ENCODE assay signal across 29 mouse cellular contexts in the genomic region with DNA sequence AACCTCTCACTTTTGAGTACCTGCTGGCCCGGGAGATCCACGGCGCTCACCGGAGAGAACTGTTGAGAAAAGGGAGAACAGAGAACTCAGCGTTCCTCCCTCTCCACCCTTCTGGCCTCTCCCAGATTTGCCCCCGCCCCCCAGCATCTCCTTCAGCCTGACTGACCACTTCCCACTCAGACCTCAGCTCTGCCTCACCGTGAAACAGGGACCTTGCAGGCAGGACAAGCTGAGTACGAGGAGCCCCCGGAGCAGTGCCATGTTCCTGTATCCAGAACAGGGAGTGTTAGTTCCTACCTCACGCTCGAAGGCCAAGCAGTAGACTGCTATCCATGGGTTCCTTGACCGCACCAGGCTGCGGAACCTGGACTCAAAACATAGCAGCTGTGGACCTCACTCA. TPM values are rescaled to one million over a fixed set of nuclear protein-coding genes. Genes with fewer than 3 reads are reported as not detected.
A peak's percentile ranks its signal among the peaks of the same experiment; 100 is the strongest.
DNase-seq lines count a peak whose midpoint lies in the region; ATAC-seq lines count a peak whose summit lies in the region.
"Had no signal": no experiment of that assay in that cellular context is flagged by ENCODE, and none has a peak within 500 bp of the region (broad histone marks: within the 10 kb centered on the region; RNA-seq: fewer than 3 reads in every experiment).

No protein-coding gene starts in this region.

- H3K27me3 ChIP-seq in kidney, embryonic 14.5 days (ENCODE audit: control insufficient read depth, insufficient read depth, low read length): no peaks in the 10 kb centered on the region
- no peaks in the 10 kb centered on the region for H3K27me3 ChIP-seq in liver, embryonic 11.5 days (replicated peaks; ENCODE audit: control insufficient read depth, insufficient read depth, low read length)
- no peaks in the 10 kb centered on the region for H3K27me3 ChIP-seq in liver, embryonic 16.5 days (ENCODE audit: control insufficient read depth, insufficient read depth, low read depth, low read length)
- H3K27me3 ChIP-seq in hindbrain, embryonic 13.5 days: no peaks in the 10 kb centered on the region
- H3K27me3 ChIP-seq: forebrain, embryonic 15.5 days; hindbrain, embryonic 12.5 days; kidney, embryonic 15.5 days; lung, embryonic 15.5 days; midbrain, embryonic 12.5 days; stomach, embryonic 15.5 days had no signal

- DNase-seq in kidney, postnatal 25 days: peak; percentile 38 to 61
- DNase-seq in liver, embryonic 11.5 days (ENCODE audit: low spot score): no peak
- no peak for DNase-seq in right cerebral cortex, adult 18-20 months
- no peak for DNase-seq in T-cell, adult 2 months (ENCODE audit: low spot score)
- DNase-seq: adrenal gland, adult 2 months; B cell, adult 2 months; cerebellum, adult 18-20 months; cerebellum, postnatal 14 days; gastrocnemius, postnatal 25 days; heart, adult 2 months; heart, postnatal 14 days; layer of hippocampus, postnatal 36 days; left cerebral cortex, postnatal 4 days; right cerebral cortex, postnatal 14 days; thymus, postnatal 4 days had no signal

- no peak overlapping the region for H3K9ac ChIP-seq in kidney, embryonic 14.5 days (ENCODE audit: low read depth, low read length)
- peak overlapping the region; percentile 55 for H3K9ac ChIP-seq in liver, embryonic 11.5 days (ENCODE audit: low read depth, low read length)
- H3K9ac ChIP-seq in liver, embryonic 16.5 days (ENCODE audit: low read depth, low read length): peak overlapping the region; percentile 44
- H3K9ac ChIP-seq in hindbrain, embryonic 13.5 days: no peak overlapping the region
- H3K9ac ChIP-seq: forebrain, embryonic 15.5 days; hindbrain, embryonic 12.5 days; kidney, embryonic 15.5 days; lung, embryonic 15.5 days; midbrain, embryonic 12.5 days; stomach, embryonic 15.5 days had no signal

- 82% methylated on average over 13 of the region's 13 CpGs for WGBS in kidney, embryonic 14.5 days
- 68% methylated on average over 13 of the region's 13 CpGs for WGBS in liver, embryonic 11.5 days
- WGBS in liver, embryonic 16.5 days (ENCODE audit: insufficient replicate concordance): 67% methylated on average over 13 of the region's 13 CpGs
- WGBS in hindbrain, embryonic 13.5 days: 88% methylated on average over 13 of the region's 13 CpGs

- H3K9me3 ChIP-seq in kidney, embryonic 14.5 days (ENCODE audit: control insufficient read depth, low read length): peaks cover 3% of the 10 kb centered on the region; the same call in 1 of the 2 replicates
- H3K9me3 ChIP-seq in liver, embryonic 11.5 days (ENCODE audit: control insufficient read depth, low read length): peaks cover 4% of the 10 kb centered on the region
- 0 out of 2 replicates have a peak, but pooled peaks cover 3% of the 10 kb centered on the region for H3K9me3 ChIP-seq in liver, embryonic 16.5 days (replicated peaks; ENCODE audit: control insufficient read depth, low read length)
- H3K9me3 ChIP-seq in hindbrain, embryonic 13.5 days: no peaks in the 10 kb centered on the region
- H3K9me3 ChIP-seq: forebrain, embryonic 15.5 days; kidney, embryonic 15.5 days; lung, embryonic 15.5 days; stomach, embryonic 15.5 days had no signal

- H3K4me1 ChIP-seq in kidney, embryonic 14.5 days (ENCODE audit: control insufficient read depth, insufficient read depth, low read length): no peaks in the 10 kb centered on the region
- 0 out of 2 replicates have a peak, but pooled peaks cover 2% of the 10 kb centered on the region for H3K4me1 ChIP-seq in liver, embryonic 11.5 days (replicated peaks; ENCODE audit: control insufficient read depth, insufficient read depth, low read length)
- H3K4me1 ChIP-seq in liver, embryonic 16.5 days (ENCODE audit: control insufficient read depth, low read depth, low read length): peaks cover 3% of the 10 kb centered on the region
- 0 out of 2 replicates have a peak, but pooled peaks cover 4% of the 10 kb centered on the region for H3K4me1 ChIP-seq in hindbrain, embryonic 13.5 days (replicated peaks)
- H3K4me1 ChIP-seq: forebrain, embryonic 15.5 days; hindbrain, embryonic 12.5 days; kidney, embryonic 15.5 days; lung, embryonic 15.5 days; midbrain, embryonic 12.5 days; stomach, embryonic 15.5 days had no signal

- H3K27ac ChIP-seq in kidney, embryonic 14.5 days (ENCODE audit: low read depth, low read length): no peak overlapping the region
- H3K27ac ChIP-seq in liver, embryonic 11.5 days (ENCODE audit: low read depth, low read length): no peak overlapping the region
- H3K27ac ChIP-seq in liver, embryonic 16.5 days (ENCODE audit: low read length): peak overlapping the region; percentile 64
- no peak overlapping the region for H3K27ac ChIP-seq in hindbrain, embryonic 13.5 days
- H3K27ac ChIP-seq: forebrain, embryonic 10.5 days; forebrain, embryonic 15.5 days; heart, adult 2 months; hindbrain, embryonic 12.5 days; kidney, embryonic 15.5 days; lung, embryonic 15.5 days; midbrain, embryonic 12.5 days had no signal

- ATAC-seq in kidney, embryonic 14.5 days (ENCODE audit: low FRiP score, low TSS enrichment): no peak
- 0 out of 2 replicates have a peak, but pooled peaks have one; percentile 30 for ATAC-seq in granulocyte monocyte progenitor cell, adult 5-6 weeks (replicated peaks; ENCODE audit: poor library complexity, severe bottlenecking)
- ATAC-seq in liver, embryonic 11.5 days (replicated peaks; ENCODE audit: low FRiP score): no peak
- ATAC-seq in liver, embryonic 16.5 days (ENCODE audit: low read depth): no peak
- ATAC-seq in hindbrain, embryonic 13.5 days (ENCODE audit: low FRiP score): no peak
- ATAC-seq: activated CD4-positive, CD25-positive, alpha-beta regulatory T cell, adult 4 months; forebrain, embryonic 15.5 days had no signal

- no peaks in the 10 kb centered on the region for H3K36me3 ChIP-seq in kidney, embryonic 14.5 days (ENCODE audit: control insufficient read depth, insufficient read depth, low read length)
- peaks cover 22% of the 10 kb centered on the region for H3K36me3 ChIP-seq in liver, embryonic 11.5 days (ENCODE audit: control insufficient read depth, insufficient read depth, low read length)
- peaks cover 34% of the 10 kb centered on the region for H3K36me3 ChIP-seq in liver, embryonic 16.5 days (ENCODE audit: control insufficient read depth, insufficient read depth)
- H3K36me3 ChIP-seq in hindbrain, embryonic 13.5 days: peaks cover 32% of the 10 kb centered on the region
- H3K36me3 ChIP-seq: lung, embryonic 15.5 days had no signal

- H3K4me2 ChIP-seq in kidney, embryonic 14.5 days (replicated peaks; ENCODE audit: low read depth, low read length): no peak overlapping the region
- peak overlapping the region; percentile 50 for H3K4me2 ChIP-seq in liver, embryonic 11.5 days
- peak overlapping the region; percentile 16; the same call in 1 of the 2 replicates for H3K4me2 ChIP-seq in liver, embryonic 16.5 days (ENCODE audit: low read depth, low read length)
- H3K4me2 ChIP-seq in hindbrain, embryonic 13.5 days: no peak overlapping the region
- H3K4me2 ChIP-seq: forebrain, embryonic 15.5 days; hindbrain, embryonic 12.5 days; lung, embryonic 15.5 days; midbrain, embryonic 12.5 days had no signal

- H3K4me3 ChIP-seq in kidney, embryonic 14.5 days (ENCODE audit: low read length): no peak overlapping the region
- H3K4me3 ChIP-seq in liver, embryonic 11.5 days (ENCODE audit: low read depth, low read length): peak overlapping the region; percentile 44
- peak overlapping the region; percentile 47 for H3K4me3 ChIP-seq in liver, embryonic 16.5 days (ENCODE audit: low read depth, low read length)
- H3K4me3 ChIP-seq in hindbrain, embryonic 13.5 days: no peak overlapping the region
- H3K4me3 ChIP-seq: forebrain, embryonic 10.5 days; forebrain, embryonic 15.5 days; heart, adult 2 months; hindbrain, embryonic 12.5 days; kidney, embryonic 15.5 days; lung, embryonic 15.5 days; midbrain, embryonic 12.5 days; stomach, embryonic 15.5 days had no signal

RNA-seq across cellular contexts. Expression of a gene that starts 1.2 kb away (rescaled TPM):
- polyA plus RNA-seq in kidney, embryonic 14.5 days (2014; fragmentation: Nextera tagmentation; extraction: Ambion mirVana): 3.9 and 8.4 TPM in 2 replicates
- not detected in 2 replicates for total RNA-seq in granulocyte monocyte progenitor cell, adult 5-6 weeks (2014; fragmentation: Nextera tagmentation)
- not detected in 2 replicates for total RNA-seq in granulocyte monocyte progenitor cell, adult 5-6 weeks (2017)
- 321 and 377 TPM in 2 replicates for polyA plus RNA-seq in liver, embryonic 11.5 days (2014; fragmentation: Nextera tagmentation; extraction: Ambion mirVana)
- 753 and 817 TPM in 2 replicates for polyA plus RNA-seq in liver, embryonic 16.5 days (2015; fragmentation: Nextera tagmentation; extraction: Ambion mirVana)
- polyA plus RNA-seq in hindbrain, embryonic 13.5 days (2015; fragmentation: Nextera tagmentation; extraction: Ambion mirVana): 0.12 TPM in 1 of 2 replicates, not detected in the other
- total RNA-seq: gastrocnemius, postnatal 25 days; heart, adult 2 months; heart, postnatal 14 days had no signal
- polyA plus RNA-seq: activated CD4-positive, CD25-positive, alpha-beta regulatory T cell, adult 4 months; forebrain, embryonic 15.5 days; heart, embryonic 14.5 days; hindbrain, embryonic 12.5 days; midbrain, embryonic 12.5 days; thymus, postnatal 0 days had no signal

RNA-seq across cellular contexts. Expression of a gene that starts 15.7 kb away (rescaled TPM):
- 118 and 120 TPM in 2 replicates for polyA plus RNA-seq in kidney, embryonic 14.5 days (2014; fragmentation: Nextera tagmentation; extraction: Ambion mirVana)
- total RNA-seq in granulocyte monocyte progenitor cell, adult 5-6 weeks (2014; fragmentation: Nextera tagmentation): 117 and 157 TPM in 2 replicates
- total RNA-seq in granulocyte monocyte progenitor cell, adult 5-6 weeks (2017): 77.7 and 84.8 TPM in 2 replicates
- 217 and 224 TPM in 2 replicates for polyA plus RNA-seq in liver, embryonic 11.5 days (2014; fragmentation: Nextera tagmentation; extraction: Ambion mirVana)
- 363 and 402 TPM in 2 replicates for polyA plus RNA-seq in liver, embryonic 16.5 days (2015; fragmentation: Nextera tagmentation; extraction: Ambion mirVana)
- 55.4 and 63.1 TPM in 2 replicates for polyA plus RNA-seq in hindbrain, embryonic 13.5 days (2015; fragmentation: Nextera tagmentation; extraction: Ambion mirVana)

RNA-seq across cellular contexts. Expression of a gene that starts 16.3 kb away (rescaled TPM):
- 2.8 and 4.8 TPM in 2 replicates for polyA plus RNA-seq in kidney, embryonic 14.5 days (2014; fragmentation: Nextera tagmentation; extraction: Ambion mirVana)
- total RNA-seq in granulocyte monocyte progenitor cell, adult 5-6 weeks (2014; fragmentation: Nextera tagmentation): 10.2 and 15.6 TPM in 2 replicates
- 4.4 and 5.1 TPM in 2 replicates for total RNA-seq in granulocyte monocyte progenitor cell, adult 5-6 weeks (2017)
- polyA plus RNA-seq in liver, embryonic 11.5 days (2014; fragmentation: Nextera tagmentation; extraction: Ambion mirVana): 21.8 and 21.9 TPM in 2 replicates
- 22.6 and 24.9 TPM in 2 replicates for polyA plus RNA-seq in liver, embryonic 16.5 days (2015; fragmentation: Nextera tagmentation; extraction: Ambion mirVana)
- 6.2 and 7.1 TPM in 2 replicates for polyA plus RNA-seq in hindbrain, embryonic 13.5 days (2015; fragmentation: Nextera tagmentation; extraction: Ambion mirVana)

RNA-seq across cellular contexts. Expression of a gene that starts 23.3 kb away (rescaled TPM):
- polyA plus RNA-seq in kidney, embryonic 14.5 days (2014; fragmentation: Nextera tagmentation; extraction: Ambion mirVana): 20.7 and 21.0 TPM in 2 replicates
- 12.1 and 30.0 TPM in 2 replicates for total RNA-seq in granulocyte monocyte progenitor cell, adult 5-6 weeks (2014; fragmentation: Nextera tagmentation)
- 14.1 and 23.2 TPM in 2 replicates for total RNA-seq in granulocyte monocyte progenitor cell, adult 5-6 weeks (2017)
- polyA plus RNA-seq in liver, embryonic 11.5 days (2014; fragmentation: Nextera tagmentation; extraction: Ambion mirVana): 29.8 and 33.0 TPM in 2 replicates
- polyA plus RNA-seq in liver, embryonic 16.5 days (2015; fragmentation: Nextera tagmentation; extraction: Ambion mirVana): 19.6 and 20.4 TPM in 2 replicates
- 2.7 and 3.4 TPM in 2 replicates for polyA plus RNA-seq in hindbrain, embryonic 13.5 days (2015; fragmentation: Nextera tagmentation; extraction: Ambion mirVana)

RNA-seq across cellular contexts. Expression of a gene that starts 48.4 kb away (rescaled TPM):
- polyA plus RNA-seq in kidney, embryonic 14.5 days (2014; fragmentation: Nextera tagmentation; extraction: Ambion mirVana): 56.4 and 103 TPM in 2 replicates
- 154 and 174 TPM in 2 replicates for total RNA-seq in granulocyte monocyte progenitor cell, adult 5-6 weeks (2014; fragmentation: Nextera tagmentation)
- 115 and 127 TPM in 2 replicates for total RNA-seq in granulocyte monocyte progenitor cell, adult 5-6 weeks (2017)
- 105 and 119 TPM in 2 replicates for polyA plus RNA-seq in liver, embryonic 11.5 days (2014; fragmentation: Nextera tagmentation; extraction: Ambion mirVana)
- 24.1 and 25.3 TPM in 2 replicates for polyA plus RNA-seq in liver, embryonic 16.5 days (2015; fragmentation: Nextera tagmentation; extraction: Ambion mirVana)
- 49.2 and 51.8 TPM in 2 replicates for polyA plus RNA-seq in hindbrain, embryonic 13.5 days (2015; fragmentation: Nextera tagmentation; extraction: Ambion mirVana)

Comparison
In these comparisons a context has a peak if more than half of its experiments do, and no peak if none do; other contexts are left out.
1. DNase-seq: peak in kidney, postnatal 25 days (2 of 2); none in liver, embryonic 11.5 days (single experiment), right cerebral cortex, adult 18-20 months (single experiment) and T-cell, adult 2 months (single experiment).
2. H3K4me2 ChIP-seq: peak in liver, embryonic 11.5 days (single experiment) and liver, embryonic 16.5 days (single experiment); none in kidney, embryonic 14.5 days (single experiment) and hindbrain, embryonic 13.5 days (single experiment).
3. H3K4me3 ChIP-seq: peak in liver, embryonic 11.5 days (single experiment) and liver, embryonic 16.5 days (single experiment); none in kidney, embryonic 14.5 days (single experiment) and hindbrain, embryonic 13.5 days (single experiment).
4. H3K9ac ChIP-seq: peak in liver, embryonic 11.5 days (single experiment) and liver, embryonic 16.5 days (single experiment); none in kidney, embryonic 14.5 days (single experiment) and hindbrain, embryonic 13.5 days (single experiment).
5. RNA of a gene that starts 1.2 kb away (polyA plus RNA-seq): 753 to 817 TPM in liver, embryonic 16.5 days and 321 to 377 TPM in liver, embryonic 11.5 days; 3.9 to 8.4 TPM in kidney, embryonic 14.5 days and 0.12 TPM in hindbrain, embryonic 13.5 days; every median in the first group is over 10 times any median in the second.